Mouse (Mus musculus): ENCODE measurements around the gene Castor1.

The Castor1 gene

GRCm38 (mm10) chr11:4262847-4263246 lies 44.8 kb downstream of the Castor1 start:
- DNase-seq (ENCODE audit: low spot score in 2 of 2): no peak

- no peak for DNase-seq (ENCODE audit: low spot score in 2 of 2)
Observed at GRCm38 (mm10) chr11:4263296-4263695, 45.3 kb downstream of the Castor1 start.

- DNase-seq (ENCODE audit: low spot score in 2 of 2): peak in 1 of 2 experiments; percentile 65
Observed at GRCm38 (mm10) chr11:4264066-4264465, 46.0 kb downstream of the Castor1 start.

- peak; percentile 31 to 66 for DNase-seq (ENCODE audit: low spot score in 2 of 2)
Observed at GRCm38 (mm10) chr11:4266271-4267201, 48.5 kb downstream of the Castor1 start.

GRCm38 (mm10) chr11:4267202-4267578 lies 49.2 kb downstream of the Castor1 start:
- DNase-seq (ENCODE audit: low spot score in 2 of 2): no peak

GRCm38 (mm10) chr11:4268500-4268899 lies 50.5 kb downstream of the Castor1 start:
- no peak for DNase-seq (ENCODE audit: low spot score in 2 of 2)

GRCm38 (mm10) chr11:4270744-4271459 lies 52.9 kb downstream of the Castor1 start:
- DNase-seq (ENCODE audit: low spot score in 2 of 2): peak in 1 of 2 experiments; percentile 67

GRCm38 (mm10) chr11:4271544-4271943 lies 53.5 kb downstream of the Castor1 start:
- no peak for DNase-seq (ENCODE audit: low spot score in 2 of 2)
